Mouse (Mus musculus): ENCODE data around the gene Pak1. TPM values are rescaled to one million over a fixed set of nuclear protein-coding genes. Genes with fewer than 3 reads are reported as not detected.

The Pak1 gene
- polyA plus RNA-seq, 1 experiment from 2014 or later, result 28.0 TPM

DNA sequence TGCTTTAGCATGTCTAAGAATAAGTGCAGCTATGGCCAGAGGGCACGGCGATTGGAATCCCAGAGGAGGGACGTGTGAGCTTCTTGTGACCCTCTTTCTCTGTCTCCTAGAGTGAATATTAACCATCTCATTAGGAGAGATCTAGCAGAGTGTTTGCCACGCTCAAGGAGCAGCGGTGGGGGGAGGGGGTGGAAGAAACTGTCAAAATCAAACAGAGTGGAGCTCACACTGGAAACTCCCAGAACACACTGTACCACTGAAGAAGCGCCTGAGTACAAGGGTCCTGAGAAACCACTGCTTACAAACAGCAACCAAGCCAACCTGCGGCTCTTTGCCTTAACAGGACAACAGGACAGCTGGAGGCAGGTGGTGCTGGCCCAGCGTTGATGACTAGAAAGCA, 6.8 kb upstream of the Pak1 start:
- no peaks in the 10 kb centered on the region for H3K9me3 ChIP-seq
- no peak for ATAC-seq (ENCODE audit: insufficient number of reproducible peaks, insufficient read depth, low FRiP score, low TSS enrichment, low read depth)
- H3K9ac ChIP-seq (replicated peaks), result no peak overlapping the region
- no peak overlapping the region for H3K27ac ChIP-seq
- WGBS, result 71% methylated on average over 8 of the region's 8 CpGs
- H3K4me1 ChIP-seq (replicated peaks), result no peaks in the 10 kb centered on the region
- no peak overlapping the region for H3K4me2 ChIP-seq
- H3K36me3 ChIP-seq, result no peaks in the 10 kb centered on the region
- peaks cover 14% of the 10 kb centered on the region; the same call in 1 of the 2 replicates for H3K27me3 ChIP-seq
- H3K4me3 ChIP-seq (replicated peaks), result no peak overlapping the region

DNA sequence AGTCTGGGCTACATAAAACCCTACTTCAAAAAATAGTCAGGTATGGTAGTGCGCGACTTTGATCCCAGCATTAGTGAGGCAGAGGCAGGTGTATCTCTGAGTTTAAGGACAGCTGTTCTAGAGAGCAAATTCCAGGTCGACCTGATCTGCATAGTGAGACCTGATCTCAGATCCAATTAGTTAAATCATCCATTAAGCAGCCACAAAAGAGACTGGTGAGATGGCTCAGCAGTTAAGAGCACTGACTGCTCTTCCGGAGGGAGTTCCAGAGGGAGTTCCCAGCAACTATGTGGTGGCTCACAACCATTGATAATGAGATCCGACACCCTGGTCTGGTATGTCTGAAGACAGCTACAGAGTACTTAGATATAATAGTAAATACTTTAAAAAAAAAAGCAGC, 4.8 kb upstream of the Pak1 start:
- H3K27ac ChIP-seq, result no peak overlapping the region
- ATAC-seq (ENCODE audit: insufficient number of reproducible peaks, insufficient read depth, low FRiP score, low TSS enrichment, low read depth), result no peak
- WGBS, result 61% methylated on average over 5 of the region's 5 CpGs
- no peak overlapping the region for H3K4me2 ChIP-seq
- H3K9ac ChIP-seq (replicated peaks), result no peak overlapping the region
- H3K27me3 ChIP-seq, result peaks cover 14% of the 10 kb centered on the region; the same call in 1 of the 2 replicates
- no peak overlapping the region for H3K4me3 ChIP-seq (replicated peaks)
- H3K4me1 ChIP-seq (replicated peaks), result no peaks in the 10 kb centered on the region
- no peaks in the 10 kb centered on the region for H3K36me3 ChIP-seq
- H3K9me3 ChIP-seq, result no peaks in the 10 kb centered on the region

DNA sequence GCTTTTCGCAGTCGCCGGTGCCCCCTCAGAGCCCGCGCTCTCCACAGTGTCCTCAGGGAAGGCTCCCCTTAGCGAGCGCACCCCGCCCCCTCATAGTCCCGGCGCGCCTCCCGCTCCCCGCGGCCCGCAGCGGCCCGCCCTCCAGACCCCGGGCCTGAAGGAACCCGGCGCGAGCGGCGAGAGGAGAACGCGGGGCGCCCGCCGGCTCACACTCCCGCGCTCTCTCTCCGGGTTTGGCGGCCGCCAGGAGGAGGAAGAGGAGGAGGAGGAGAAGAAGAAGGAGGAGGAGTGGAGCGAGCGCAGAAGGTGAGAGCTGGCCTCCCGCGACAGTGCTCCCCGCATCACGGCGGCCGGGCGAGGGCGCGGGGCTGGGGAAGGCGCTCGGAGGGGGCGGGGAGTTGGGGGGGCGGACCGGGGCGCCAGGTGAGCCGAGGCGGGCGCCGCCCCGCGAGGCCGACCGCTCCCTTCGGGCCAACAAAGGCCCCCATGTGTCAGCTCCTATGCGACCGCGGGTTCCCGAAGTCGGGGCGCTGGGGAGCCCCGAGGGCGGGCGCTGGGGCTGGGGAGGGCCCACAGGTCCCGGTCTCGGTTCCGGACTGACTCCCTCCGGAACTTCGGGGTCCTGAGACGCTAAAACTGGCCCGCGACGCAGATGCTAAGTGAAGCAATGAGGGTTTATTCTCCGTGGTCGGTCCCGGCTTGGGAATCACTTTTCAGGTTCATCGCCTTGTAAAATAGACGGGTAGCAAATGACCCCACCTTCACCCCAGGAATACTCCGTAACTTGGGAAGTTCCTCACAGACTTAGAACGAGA, 535 bp downstream of the Pak1 start:
- Histone ChIP-seq H3K27ac (no peak overlapping the region), H3K27me3 (peaks cover 29% of the 10 kb centered on the region), H3K4me2 (peak overlapping the region; percentile 92), H3K36me3 (no peaks in the 10 kb centered on the region), H3K9ac (replicated peaks) (peak overlapping the region; percentile 81), H3K9me3 (no peaks in the 10 kb centered on the region), H3K4me1 (replicated peaks) (peaks cover 11% of the 10 kb centered on the region), H3K4me3 (replicated peaks) (peak overlapping the region; percentile 83)
- no peak; the same call in none of the 2 replicates for ATAC-seq (ENCODE audit: insufficient number of reproducible peaks, insufficient read depth, low FRiP score, low TSS enrichment, low read depth)
- under 1% methylated on average over 84 of the region's 84 CpGs for WGBS

DNA sequence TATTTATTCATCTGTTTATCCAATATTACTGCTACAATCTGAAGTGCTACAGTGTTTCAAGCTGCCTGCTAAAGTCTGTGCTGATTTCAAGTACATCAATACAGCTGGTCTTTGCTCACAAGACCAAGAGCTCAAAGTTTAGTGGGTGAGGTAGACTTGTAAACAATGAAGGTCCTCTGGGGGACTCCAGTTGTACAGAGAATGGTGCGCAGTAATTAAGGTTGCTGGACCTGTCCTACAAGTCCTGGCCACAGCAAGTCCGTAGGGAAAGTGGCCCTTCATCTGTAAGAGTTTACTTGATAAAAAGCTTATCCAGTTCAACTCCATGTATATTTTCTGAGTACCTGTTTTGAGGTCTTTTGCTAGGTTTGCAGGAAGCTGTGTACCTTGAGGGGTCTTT, 1.9 kb downstream of the Pak1 start:
- Histone ChIP-seq H3K27me3 (peaks cover 25% of the 10 kb centered on the region), H3K27ac (no peak overlapping the region), H3K4me1 (replicated peaks) (peaks cover 11% of the 10 kb centered on the region), H3K36me3 (no peaks in the 10 kb centered on the region), H3K9me3 (no peaks in the 10 kb centered on the region), H3K4me3 (replicated peaks) (no peak overlapping the region), H3K9ac (replicated peaks) (no peak overlapping the region), H3K4me2 (peak overlapping the region; percentile 92; the same call in 1 of the 2 replicates)
- 52% methylated on average over 2 of the region's 2 CpGs for WGBS
- no peak for ATAC-seq (ENCODE audit: insufficient number of reproducible peaks, insufficient read depth, low FRiP score, low TSS enrichment, low read depth)

DNA sequence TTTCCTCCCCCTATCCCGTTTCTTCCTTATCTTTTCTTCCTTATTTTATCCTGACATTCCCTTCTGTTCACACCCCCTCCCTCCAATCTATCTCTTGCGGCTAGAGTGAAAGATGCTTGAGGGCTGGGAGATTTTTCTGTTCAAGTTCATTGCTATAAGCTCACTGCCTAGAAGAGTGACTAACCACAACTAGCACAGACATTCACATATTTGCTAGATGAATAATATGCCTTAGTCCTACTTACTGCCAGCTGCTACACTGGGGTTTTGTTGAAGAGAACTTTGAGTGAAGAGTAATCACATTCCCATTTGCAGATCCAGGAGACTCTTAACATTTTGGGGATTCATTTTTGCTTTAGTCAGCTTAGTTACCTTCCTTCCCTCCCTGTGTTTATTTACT, 4.0 kb downstream of the Pak1 start:
- H3K36me3 ChIP-seq, result no peaks in the 10 kb centered on the region
- 60% methylated on average over 2 of the region's 2 CpGs for WGBS

DNA sequence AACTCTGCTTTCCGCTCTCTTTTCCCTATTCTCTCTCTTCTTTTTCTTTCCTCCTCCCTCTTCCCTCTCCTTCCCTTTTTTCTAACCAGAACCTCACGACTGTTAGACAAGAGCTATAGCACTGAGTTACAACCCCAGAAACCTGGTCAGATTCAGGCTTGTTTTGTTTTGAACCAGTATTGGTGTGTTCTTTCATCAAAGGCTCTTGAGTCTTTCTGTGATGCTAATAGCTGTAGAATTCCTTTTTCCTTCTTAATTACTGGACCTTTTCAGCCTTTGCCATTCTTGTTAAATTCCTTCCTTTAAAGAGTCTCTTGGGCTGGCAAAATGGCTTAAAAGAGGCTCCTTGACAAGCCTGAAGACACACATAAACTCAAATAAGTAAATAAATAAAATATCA, 14.8 kb downstream of the Pak1 start:
- no peak for ATAC-seq (ENCODE audit: insufficient number of reproducible peaks, insufficient read depth, low FRiP score, low TSS enrichment, low read depth)
- Histone ChIP-seq H3K9ac (replicated peaks) (no peak overlapping the region), H3K4me1 (replicated peaks) (no peaks in the 10 kb centered on the region), H3K36me3 (no peaks in the 10 kb centered on the region), H3K9me3 (no peaks in the 10 kb centered on the region), H3K4me2 (no peak overlapping the region), H3K27ac (no peak overlapping the region), H3K27me3 (no peaks in the 10 kb centered on the region), H3K4me3 (replicated peaks) (no peak overlapping the region)
- WGBS, result 65% methylated on average over 2 of the region's 2 CpGs

More for the DNA sequence above, 4.0 kb downstream of the Pak1 start:
- ATAC-seq (ENCODE audit: insufficient number of reproducible peaks, insufficient read depth, low FRiP score, low TSS enrichment, low read depth), result no peak
- H3K4me3 ChIP-seq (replicated peaks), result no peak overlapping the region
- no peak overlapping the region for H3K27ac ChIP-seq
- peaks cover 11% of the 10 kb centered on the region for H3K4me1 ChIP-seq (replicated peaks)
- H3K9ac ChIP-seq (replicated peaks), result no peak overlapping the region
- H3K4me2 ChIP-seq, result no peak overlapping the region
- no peaks in the 10 kb centered on the region for H3K9me3 ChIP-seq
- H3K27me3 ChIP-seq, result peaks cover 19% of the 10 kb centered on the region

DNA sequence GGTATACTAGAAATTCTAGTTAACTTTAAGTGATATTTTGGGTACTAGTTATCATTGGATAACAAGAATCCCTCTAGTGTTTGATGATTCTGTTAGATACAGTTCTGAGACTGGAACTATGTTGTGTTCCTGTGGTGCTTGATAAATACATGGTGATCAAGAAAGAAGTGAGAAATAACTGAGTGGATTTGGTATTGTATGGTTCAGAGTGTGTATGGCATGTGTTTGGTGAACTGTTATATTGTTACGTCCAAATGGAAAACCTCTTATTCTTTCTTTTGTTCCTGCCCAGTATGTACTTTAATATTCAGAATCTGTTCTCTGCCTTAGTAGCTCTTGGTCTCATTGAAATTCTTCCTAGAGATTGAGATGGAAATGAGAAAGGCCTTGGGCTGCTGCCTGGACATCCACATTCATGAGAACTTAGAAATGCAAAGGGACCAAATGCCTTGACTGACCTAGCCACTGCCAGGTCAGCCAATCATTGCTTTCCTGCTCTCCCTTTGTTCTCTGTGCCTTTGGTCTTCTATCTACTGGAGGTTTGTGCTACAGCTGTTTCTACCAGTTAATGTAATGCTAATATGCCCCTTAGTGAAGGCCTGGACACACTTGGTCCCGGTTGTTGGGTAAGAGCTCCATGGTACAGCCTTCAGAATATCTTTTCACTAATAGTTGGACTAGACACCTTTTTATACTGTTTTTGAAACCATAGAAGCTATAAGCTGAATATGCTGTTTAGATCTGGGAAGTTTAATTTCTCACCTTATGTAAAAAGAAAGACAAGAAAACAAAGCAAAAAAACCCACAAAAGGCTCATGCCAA, 16.1 kb downstream of the Pak1 start:
- H3K9me3 ChIP-seq, result no peaks in the 10 kb centered on the region
- no peak overlapping the region for H3K9ac ChIP-seq (replicated peaks)
- no peaks in the 10 kb centered on the region for H3K4me1 ChIP-seq (replicated peaks)
- no peak overlapping the region for H3K27ac ChIP-seq
- no peak overlapping the region for H3K4me3 ChIP-seq (replicated peaks)
- H3K27me3 ChIP-seq, result no peaks in the 10 kb centered on the region
- no peak for ATAC-seq (ENCODE audit: insufficient number of reproducible peaks, insufficient read depth, low FRiP score, low TSS enrichment, low read depth)
- 64% methylated on average over 2 of the region's 2 CpGs for WGBS
- no peak overlapping the region for H3K4me2 ChIP-seq
- H3K36me3 ChIP-seq, result no peaks in the 10 kb centered on the region

DNA sequence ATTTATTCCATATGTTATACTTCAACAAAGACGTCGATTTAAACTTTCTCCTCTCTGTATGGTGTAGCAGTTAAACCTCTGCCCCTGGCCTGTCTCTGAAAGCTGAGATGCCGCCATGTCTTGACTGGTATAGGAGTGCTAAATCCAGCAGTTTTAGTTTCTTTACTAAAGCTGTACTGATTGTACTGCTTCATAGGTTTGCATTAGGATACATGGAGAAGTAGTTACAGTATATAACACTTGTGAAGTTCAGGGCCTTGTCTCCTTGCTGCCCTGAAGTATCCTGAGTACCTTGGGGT, 16.7 kb downstream of the Pak1 start:
- H3K36me3 ChIP-seq, result no peaks in the 10 kb centered on the region
- WGBS, result 34% methylated on average over 3 of the region's 3 CpGs

DNA sequence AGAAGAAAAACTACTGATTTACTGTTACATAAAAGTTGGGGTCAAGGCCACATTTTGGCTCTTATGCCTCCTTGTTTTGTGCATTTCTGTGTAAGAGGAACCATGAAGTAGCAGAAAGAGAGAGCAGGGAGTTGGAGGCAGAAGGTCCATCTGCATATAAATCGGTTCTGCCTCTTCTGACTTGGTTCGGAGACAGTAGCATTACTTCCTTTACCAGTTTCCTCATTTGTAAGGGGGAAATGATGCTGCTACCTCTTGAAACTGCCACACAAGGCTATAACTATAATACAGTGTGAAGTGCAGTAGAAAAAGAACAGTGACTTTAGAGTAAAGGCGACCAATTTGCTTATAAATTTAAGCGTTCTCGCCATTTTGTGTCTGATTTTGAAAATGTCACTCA, 21.0 kb downstream of the Pak1 start:
- no peaks in the 10 kb centered on the region for H3K36me3 ChIP-seq
- no peak overlapping the region for H3K4me3 ChIP-seq (replicated peaks)
- WGBS, result 82% methylated on average over 5 of the region's 5 CpGs

More for the DNA sequence above, 16.7 kb downstream of the Pak1 start:
- Histone ChIP-seq H3K9me3 (no peaks in the 10 kb centered on the region), H3K27me3 (no peaks in the 10 kb centered on the region), H3K4me1 (replicated peaks) (no peaks in the 10 kb centered on the region), H3K4me3 (replicated peaks) (no peak overlapping the region), H3K9ac (replicated peaks) (no peak overlapping the region), H3K27ac (no peak overlapping the region), H3K4me2 (no peak overlapping the region)
- ATAC-seq (ENCODE audit: insufficient number of reproducible peaks, insufficient read depth, low FRiP score, low TSS enrichment, low read depth), result no peak

DNA sequence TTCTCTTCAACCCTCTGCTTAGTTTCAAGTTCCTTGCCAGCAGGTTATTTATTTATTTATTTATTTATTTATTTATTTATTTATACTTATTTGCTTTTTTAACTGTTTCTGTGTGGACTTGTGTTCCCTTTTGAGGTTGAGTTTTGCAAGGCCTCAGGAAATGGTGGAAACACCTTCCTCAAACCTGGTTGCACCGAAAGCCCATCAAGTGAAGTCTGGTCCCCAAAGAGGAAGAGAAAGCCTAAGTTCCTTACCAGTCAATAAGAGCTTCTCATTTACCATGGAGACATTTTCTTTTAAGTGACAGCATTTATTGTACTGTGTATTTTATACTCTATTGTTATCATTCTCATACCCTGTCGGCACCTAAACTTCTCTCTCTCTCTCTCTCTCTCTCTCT, 33.5 kb downstream of the Pak1 start:
- Histone ChIP-seq H3K4me1 (replicated peaks) (no peaks in the 10 kb centered on the region), H3K4me3 (replicated peaks) (no peak overlapping the region), H3K27ac (no peak overlapping the region), H3K4me2 (no peak overlapping the region), H3K36me3 (no peaks in the 10 kb centered on the region), H3K27me3 (no peaks in the 10 kb centered on the region), H3K9me3 (no peaks in the 10 kb centered on the region), H3K9ac (replicated peaks) (no peak overlapping the region)
- whole genome bisulfite sequencing, result 91% methylated on average over 2 of the region's 2 CpGs
- ATAC-seq (ENCODE audit: insufficient number of reproducible peaks, insufficient read depth, low FRiP score, low TSS enrichment, low read depth), result no peak

More for the DNA sequence above, 21.0 kb downstream of the Pak1 start:
- Histone ChIP-seq H3K9ac (replicated peaks) (no peak overlapping the region), H3K27me3 (no peaks in the 10 kb centered on the region), H3K9me3 (no peaks in the 10 kb centered on the region), H3K4me1 (replicated peaks) (no peaks in the 10 kb centered on the region), H3K4me2 (no peak overlapping the region), H3K27ac (no peak overlapping the region)
- ATAC-seq (ENCODE audit: insufficient number of reproducible peaks, insufficient read depth, low FRiP score, low TSS enrichment, low read depth), result no peak

DNA sequence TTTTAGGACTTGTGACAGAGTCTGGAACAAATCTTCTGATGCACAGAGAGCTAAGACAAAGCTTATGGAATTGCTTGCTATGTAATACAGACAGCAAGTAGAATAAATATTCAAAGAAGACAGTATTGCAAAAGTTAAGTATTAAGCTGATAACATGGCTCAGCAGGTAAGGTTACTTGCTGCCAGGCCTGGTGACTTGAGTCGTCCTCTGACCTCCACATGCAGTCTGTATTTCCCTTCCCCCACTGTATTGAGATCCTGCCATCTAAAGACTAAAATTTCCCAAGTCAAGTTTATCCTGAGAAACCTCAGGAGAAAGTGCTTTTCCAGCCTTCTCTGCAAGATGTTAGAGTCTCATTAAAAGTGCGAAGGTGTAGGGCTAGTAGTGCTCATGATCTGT, 40.8 kb downstream of the Pak1 start:
- no peaks in the 10 kb centered on the region for H3K27me3 ChIP-seq
- ATAC-seq (ENCODE audit: insufficient number of reproducible peaks, insufficient read depth, low FRiP score, low TSS enrichment, low read depth), result no peak
- H3K27ac ChIP-seq, result no peak overlapping the region
- no peaks in the 10 kb centered on the region for H3K4me1 ChIP-seq (replicated peaks)
- H3K36me3 ChIP-seq, result no peaks in the 10 kb centered on the region
- no peak overlapping the region for H3K9ac ChIP-seq (replicated peaks)
- H3K4me2 ChIP-seq, result no peak overlapping the region
- 80% methylated on average over 2 of the region's 2 CpGs for WGBS
- H3K9me3 ChIP-seq, result no peaks in the 10 kb centered on the region
- no peak overlapping the region for H3K4me3 ChIP-seq (replicated peaks)

Measured in limb, embryonic 12.5 days (tissue).